Mouse (Mus musculus) olfactory bulb, adult 2 months (tissue): ENCODE data around the gene 9130019O22Rik.

Experiments
- CTCF ChIP-seq: fragments of 200-500 bp; IDR thresholded peaks from 2 replicates; pipeline ENCODE4 v1.5.1; 2012; ENCODE audit warnings: low read depth, mild to moderate bottlenecking, low read length, moderate library complexity; ENCODE audit not compliant: insufficient read depth
- POLR2A ChIP-seq: fragments of 200-500 bp; IDR thresholded peaks from 2 replicates; pipeline ENCODE4 v1.6.1; 2012; ENCODE audit warnings: mild to moderate bottlenecking, low read depth, low read length, moderate library complexity; ENCODE audit not compliant: insufficient read depth

GRCm38 (mm10) chr7:127357871-127358270, 29.1 kb downstream of the 9130019O22Rik start:
- TF ChIP-seq POLR2A (no peak), CTCF (no peak)
